Mouse (Mus musculus) liver, embryonic 16.5 days (tissue): ENCODE results near the gene Vsx2. TPM values are rescaled to one million over a fixed set of nuclear protein-coding genes. Genes with fewer than 3 reads are reported as not detected.
"Not testable (repeated sequence)": the region's sequence is repeated elsewhere in the genome, so short reads cannot be mapped to it uniquely, and the experiment has no call there.

Experiments
- ATAC-seq: fragments of 200-750 bp; cut with Nextera tagmentation; 2 replicates; pipeline ENCODE4 v1.8.0; 2017; ENCODE audit warnings: low read depth, mild to moderate bottlenecking, moderate number of reproducible peaks, moderate library complexity
- H3K27ac ChIP-seq: fragments of 300-500 bp; sonication (generic); 2 replicates; pipeline ENCODE4 v1.5.1; 2014; ENCODE audit warnings: mild to moderate bottlenecking, low read length
- H3K27me3 ChIP-seq: fragments of 300-500 bp; sonication (generic); 2 replicates; pipeline ENCODE4 v1.6.1; 2014; ENCODE audit warnings: low read depth, low read length, mixed read lengths; ENCODE audit not compliant: control insufficient read depth, insufficient read depth
- H3K36me3 ChIP-seq: fragments of 300-500 bp; sonication (generic); 2 replicates; pipeline ENCODE4 v1.6.1; 2014; ENCODE audit warnings: mild to moderate bottlenecking; ENCODE audit not compliant: control insufficient read depth, insufficient read depth
- H3K4me1 ChIP-seq: fragments of 300-500 bp; sonication (generic); 2 replicates; pipeline ENCODE4 v1.6.1; 2014; ENCODE audit warnings: low read depth, low read length, mixed read lengths; ENCODE audit not compliant: control insufficient read depth
- H3K4me2 ChIP-seq: fragments of 300-500 bp; sonication (generic); 2 replicates; pipeline ENCODE4 v1.6.1; 2014; ENCODE audit warnings: low read depth, low read length, mixed read lengths
- H3K4me3 ChIP-seq: fragments of 300-500 bp; sonication (generic); 2 replicates; pipeline ENCODE4 v1.5.1; 2014; ENCODE audit warnings: low read depth, mild to moderate bottlenecking, low read length
- H3K9ac ChIP-seq: fragments of 300-500 bp; sonication (generic); 2 replicates; pipeline ENCODE4 v1.6.1; 2014; ENCODE audit warnings: low read depth, low read length
- H3K9me3 ChIP-seq: fragments of 300-500 bp; sonication (generic); replicated peaks from 2 replicates; pipeline ENCODE4 v1.6.1; 2016; ENCODE audit warnings: low read length; ENCODE audit not compliant: control insufficient read depth
- WGBS: fragments of 180-500 bp; shearing (Covaris S2); extraction: QIAGEN DNeasy Blood & Tissue Kit; methylation state at CpG from one replicate; pipeline ENCODE4 v1.1.7; 2014; ENCODE audit not compliant: insufficient replicate concordance; 5-methylcytosine and 5-hydroxymethylcytosine counted together
- polyA plus RNA-seq: library from polyadenylated mRNA; unstranded; fragments of >200 nt; fragmentation: Nextera tagmentation; extraction: Ambion mirVana; gene quantifications from 2 replicates; pipeline ENCODE4 v1.2.1, GENCODE M21; 2015

Gene Vsx2
- polyA plus RNA-seq, 1 experiment from 2014 or later, result not detected

DNA sequence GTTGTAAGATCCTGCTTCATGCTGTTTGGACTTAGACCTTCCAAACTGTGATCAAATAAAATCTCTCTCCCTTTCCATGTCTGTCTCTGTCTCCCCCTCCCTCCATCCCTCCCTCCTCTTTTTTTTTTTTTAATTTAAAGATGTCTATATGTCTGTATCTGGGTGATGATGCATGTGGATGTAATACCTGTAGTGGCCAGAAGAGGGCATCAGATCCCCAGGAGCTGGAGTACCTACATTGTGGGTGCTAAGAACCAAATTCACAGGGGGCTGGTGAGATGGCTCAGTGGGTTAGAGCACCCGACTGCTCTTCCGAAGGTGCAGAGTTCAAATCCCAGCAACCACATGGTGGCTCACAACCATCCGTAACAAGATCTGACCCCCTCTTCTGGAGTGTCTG is 30.0 kb upstream of the Vsx2 start:
- WGBS, result 80% methylated on average over 3 of the region's 3 CpGs
- not testable (repeated sequence) for H3K9ac ChIP-seq, H3K4me3 ChIP-seq, H3K27ac ChIP-seq, H3K4me1 ChIP-seq, H3K4me2 ChIP-seq, H3K27me3 ChIP-seq, ATAC-seq, H3K9me3 ChIP-seq, H3K36me3 ChIP-seq

DNA sequence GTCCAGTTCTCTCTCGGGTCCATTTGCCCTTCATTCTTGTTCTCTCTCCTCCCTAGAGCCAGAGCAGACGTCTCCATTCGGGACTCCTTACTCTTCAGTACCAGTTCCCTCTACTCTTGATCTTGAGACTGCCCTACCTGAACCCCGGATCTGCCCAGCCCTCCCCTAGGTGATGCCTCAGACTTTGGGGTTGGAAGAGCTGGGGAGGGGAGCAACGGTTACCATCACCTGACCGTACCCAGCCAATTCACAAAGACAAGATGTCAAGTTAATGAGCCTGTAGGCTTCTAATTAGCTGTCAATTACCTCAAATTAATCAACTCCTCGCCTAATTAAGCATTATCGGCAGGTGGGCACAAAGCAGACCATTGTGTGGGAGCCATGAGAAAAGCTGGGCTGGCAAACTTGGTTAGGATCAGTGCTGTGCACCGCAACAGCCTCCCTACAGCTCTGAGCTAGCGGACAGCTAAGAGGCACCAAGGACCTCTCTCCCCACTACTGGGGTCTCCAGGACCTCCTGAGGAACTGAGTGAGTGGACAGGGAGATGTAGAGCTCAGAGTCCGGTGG is 28.1 kb upstream of the Vsx2 start:
- no peaks in the 10 kb centered on the region for H3K9me3 ChIP-seq
- no peaks in the 10 kb centered on the region for H3K36me3 ChIP-seq
- WGBS, result 73% methylated on average over 11 of the region's 11 CpGs
- no peak for ATAC-seq
- no peaks in the 10 kb centered on the region for H3K27me3 ChIP-seq
- H3K27ac ChIP-seq, result no peak overlapping the region
- no peaks in the 10 kb centered on the region for H3K4me1 ChIP-seq
- H3K4me2 ChIP-seq, result no peak overlapping the region
- no peak overlapping the region for H3K9ac ChIP-seq
- H3K4me3 ChIP-seq, result no peak overlapping the region

DNA sequence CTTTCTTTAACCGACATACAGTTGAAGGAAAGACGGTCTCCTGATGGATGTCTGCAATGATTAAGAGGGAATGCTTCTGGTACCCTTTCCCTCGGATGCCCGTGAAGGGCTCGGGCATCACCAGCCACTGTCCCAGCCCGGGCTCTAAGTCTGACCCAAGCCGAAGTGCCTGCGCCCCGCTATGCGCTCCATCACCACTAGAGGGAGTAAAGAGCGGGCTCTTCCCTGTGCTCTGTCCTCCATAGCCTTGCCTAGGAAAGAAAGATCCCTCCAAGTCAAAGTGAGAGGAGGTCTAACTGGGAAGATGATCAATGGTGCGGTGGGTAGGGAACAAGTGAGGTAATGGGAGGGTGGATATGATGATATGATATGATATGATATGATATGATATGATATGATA is 23.5 kb upstream of the Vsx2 start:
- Histone ChIP-seq H3K9me3 (no peaks in the 10 kb centered on the region), H3K4me3 (no peak overlapping the region), H3K27ac (no peak overlapping the region), H3K4me2 (no peak overlapping the region), H3K9ac (no peak overlapping the region), H3K4me1 (no peaks in the 10 kb centered on the region), H3K27me3 (no peaks in the 10 kb centered on the region), H3K36me3 (no peaks in the 10 kb centered on the region)
- peak; percentile 35; the same call in 1 of the 2 replicates for ATAC-seq
- WGBS, result 2% methylated on average over 12 of the region's 12 CpGs

DNA sequence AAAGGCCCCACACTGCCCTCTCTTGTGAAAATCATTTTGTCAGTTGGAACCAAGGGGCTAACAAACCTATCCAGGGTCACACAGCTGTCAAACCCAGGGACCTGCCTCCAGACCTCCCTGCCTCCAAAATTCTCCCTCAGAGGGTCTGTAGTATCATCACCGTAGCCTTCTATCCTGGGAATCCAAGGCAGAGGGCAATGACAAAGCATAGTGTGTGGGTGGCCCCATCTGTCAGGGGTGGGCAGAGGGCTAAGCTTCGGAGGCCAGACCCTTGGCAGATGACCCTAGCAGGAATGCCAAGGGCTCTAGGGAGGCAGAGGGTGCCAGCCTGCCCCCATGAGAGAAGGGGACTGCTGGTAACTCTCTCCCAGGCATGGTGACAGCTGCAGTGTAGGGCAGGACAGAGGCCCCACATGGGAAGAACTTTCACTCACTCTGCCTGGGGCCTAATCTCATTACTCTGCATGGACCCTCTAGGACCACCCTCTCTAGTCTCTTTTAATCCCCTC is 22.9 kb upstream of the Vsx2 start:
- H3K4me1 ChIP-seq, result no peaks in the 10 kb centered on the region
- no peak overlapping the region for H3K27ac ChIP-seq
- WGBS, result 58% methylated on average over 2 of the region's 2 CpGs
- H3K9me3 ChIP-seq, result no peaks in the 10 kb centered on the region
- H3K27me3 ChIP-seq, result no peaks in the 10 kb centered on the region
- no peak overlapping the region for H3K9ac ChIP-seq
- no peaks in the 10 kb centered on the region for H3K36me3 ChIP-seq
- no peak overlapping the region for H3K4me2 ChIP-seq
- no peak for ATAC-seq
- no peak overlapping the region for H3K4me3 ChIP-seq

DNA sequence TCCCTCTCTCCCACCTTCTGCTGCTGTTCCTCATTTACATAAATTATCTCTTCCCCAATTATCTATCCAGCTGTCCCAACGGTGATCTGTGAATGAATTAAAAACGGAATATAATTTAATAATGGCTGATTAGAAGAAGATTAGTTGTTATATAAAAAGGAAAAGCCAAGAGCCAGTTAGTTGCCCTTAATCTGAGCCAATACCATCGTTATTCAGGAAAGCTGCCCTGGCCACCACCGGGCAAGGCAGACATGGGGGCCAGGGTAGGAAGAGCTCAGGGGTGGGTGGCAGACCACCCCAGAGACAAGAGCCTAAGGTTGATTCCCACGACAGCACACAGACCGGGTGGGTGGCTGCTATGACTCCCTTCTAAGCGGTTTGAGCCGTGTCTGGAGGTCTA is 21.3 kb upstream of the Vsx2 start:
- H3K9me3 ChIP-seq, result no peaks in the 10 kb centered on the region
- no peaks in the 10 kb centered on the region for H3K4me1 ChIP-seq
- H3K36me3 ChIP-seq, result no peaks in the 10 kb centered on the region
- no peaks in the 10 kb centered on the region for H3K27me3 ChIP-seq
- ATAC-seq, result no peak
- WGBS, result 37% methylated on average over 8 of the region's 8 CpGs
- H3K27ac ChIP-seq, result no peak overlapping the region
- no peak overlapping the region for H3K4me3 ChIP-seq
- H3K4me2 ChIP-seq, result no peak overlapping the region
- no peak overlapping the region for H3K9ac ChIP-seq

DNA sequence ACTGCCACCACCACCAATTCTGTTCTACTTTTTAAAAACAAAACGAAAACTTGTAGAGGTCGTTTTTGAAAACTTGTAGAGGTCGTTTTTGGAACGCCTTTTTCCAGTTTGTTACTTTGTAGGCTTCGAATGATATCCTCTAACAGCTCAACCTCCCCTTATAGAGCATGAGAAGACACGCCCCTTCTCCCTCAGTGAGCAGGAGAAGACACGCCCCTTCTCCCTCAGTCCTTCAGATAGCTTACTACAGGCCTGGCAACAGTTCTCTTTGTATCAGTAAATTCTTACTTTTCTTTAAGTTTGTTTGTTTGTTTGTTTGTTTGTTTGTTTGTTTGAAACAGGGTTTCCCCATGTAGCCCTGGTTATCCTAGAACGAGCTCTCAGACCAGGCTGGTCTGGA is 14.3 kb upstream of the Vsx2 start:
- Histone ChIP-seq H3K27ac (no peak overlapping the region), H3K27me3 (no peaks in the 10 kb centered on the region), H3K9ac (no peak overlapping the region), H3K9me3 (no peaks in the 10 kb centered on the region), H3K4me3 (no peak overlapping the region), H3K36me3 (no peaks in the 10 kb centered on the region), H3K4me1 (no peaks in the 10 kb centered on the region), H3K4me2 (no peak overlapping the region)
- 38% methylated on average over 8 of the region's 8 CpGs for WGBS
- ATAC-seq, result no peak

DNA sequence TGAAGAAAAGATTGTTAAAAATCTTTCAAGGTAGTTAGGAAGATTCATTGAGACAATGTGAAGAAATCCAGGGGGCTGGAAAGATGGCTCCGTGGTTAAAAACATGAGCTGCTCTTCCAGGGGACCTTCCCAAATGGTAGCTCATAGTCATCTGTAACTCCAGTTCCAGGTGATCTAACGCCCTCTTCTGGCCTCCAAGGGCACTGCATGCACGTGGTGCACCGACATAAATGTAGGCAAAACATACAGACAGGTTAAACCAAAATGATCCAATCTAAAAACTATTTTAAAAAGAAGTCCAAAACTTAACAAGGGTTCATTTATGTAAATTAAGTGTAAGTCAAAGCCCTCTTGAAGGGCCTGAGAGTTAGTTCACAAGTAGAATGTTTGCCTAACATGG is 7.0 kb upstream of the Vsx2 start:
- H3K4me2 ChIP-seq, result no peak overlapping the region
- 34% methylated on average over 4 of the region's 4 CpGs for WGBS

DNA sequence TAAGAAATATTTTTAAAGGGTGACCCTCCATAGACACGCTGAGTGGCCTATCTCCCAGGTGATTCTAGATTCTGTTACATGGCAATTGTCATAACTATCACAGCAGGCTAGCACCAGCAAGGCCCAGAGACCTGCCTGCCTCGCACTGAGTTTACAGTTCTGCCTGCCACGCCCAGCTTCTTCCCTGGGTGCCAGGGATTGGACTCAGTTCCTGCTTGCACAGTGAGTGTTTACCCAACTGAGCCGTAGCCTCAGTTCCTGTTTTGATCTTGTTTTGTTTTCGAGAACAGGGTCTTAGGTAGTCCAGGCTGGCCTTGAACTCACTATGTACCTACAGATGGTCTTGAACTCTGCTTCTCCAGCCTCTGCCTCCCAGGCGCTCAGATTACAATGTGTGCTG is 2.0 kb upstream of the Vsx2 start:
- peaks cover 56% of the 10 kb centered on the region for H3K27me3 ChIP-seq

More for the DNA sequence above, 7.0 kb upstream of the Vsx2 start:
- ATAC-seq, result no peak
- H3K4me3 ChIP-seq, result no peak overlapping the region
- no peak overlapping the region for H3K9ac ChIP-seq
- H3K9me3 ChIP-seq, result no peaks in the 10 kb centered on the region
- H3K27me3 ChIP-seq, result peaks cover 6% of the 10 kb centered on the region; the same call in 1 of the 2 replicates
- H3K27ac ChIP-seq, result no peak overlapping the region
- no peaks in the 10 kb centered on the region for H3K36me3 ChIP-seq
- no peaks in the 10 kb centered on the region for H3K4me1 ChIP-seq

DNA sequence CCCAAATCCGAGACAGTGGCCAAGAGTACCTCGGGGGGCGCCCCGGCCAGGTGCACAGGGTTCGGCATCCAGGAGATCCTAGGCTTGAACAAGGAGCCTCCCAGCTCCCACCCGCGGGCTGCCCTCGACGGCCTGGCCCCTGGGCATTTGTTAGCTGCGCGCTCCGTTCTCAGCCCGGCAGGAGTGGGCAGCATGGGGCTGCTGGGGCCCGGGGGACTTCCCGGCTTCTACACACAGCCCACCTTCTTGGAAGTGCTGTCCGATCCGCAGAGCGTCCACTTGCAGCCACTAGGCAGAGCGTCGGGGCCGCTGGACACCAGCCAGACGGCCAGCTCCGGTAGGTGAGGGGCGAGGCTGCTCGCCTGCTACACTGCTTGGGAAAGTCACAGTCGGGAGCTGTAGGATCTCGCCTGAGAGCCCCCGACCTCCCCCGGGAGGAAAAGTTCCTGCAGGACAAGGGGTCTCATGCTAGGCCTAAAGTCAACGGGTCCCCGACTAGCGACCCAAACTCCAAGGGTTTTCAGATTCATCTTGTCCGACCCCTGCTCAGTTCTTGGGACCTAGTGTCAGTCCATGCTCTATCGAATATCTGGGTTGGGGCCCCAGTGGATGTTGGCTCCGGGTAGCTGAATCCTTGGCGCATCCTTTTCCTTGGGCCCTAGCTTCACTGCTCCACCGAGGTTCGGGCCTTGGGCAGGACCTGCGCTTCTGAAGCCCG is 573 bp downstream of the Vsx2 start:
- no peaks in the 10 kb centered on the region for H3K9me3 ChIP-seq
- H3K27ac ChIP-seq, result no peak overlapping the region
- no peak for ATAC-seq
- H3K9ac ChIP-seq, result no peak overlapping the region
- no peaks in the 10 kb centered on the region for H3K36me3 ChIP-seq
- H3K4me2 ChIP-seq, result no peak overlapping the region
- peaks cover 74% of the 10 kb centered on the region for H3K27me3 ChIP-seq
- no peaks in the 10 kb centered on the region for H3K4me1 ChIP-seq
- no peak overlapping the region for H3K4me3 ChIP-seq
- 4% methylated on average over 40 of the region's 40 CpGs for WGBS

More for the DNA sequence above, 2.0 kb upstream of the Vsx2 start:
- Histone ChIP-seq H3K9me3 (no peaks in the 10 kb centered on the region), H3K9ac (no peak overlapping the region), H3K4me3 (no peak overlapping the region), H3K4me1 (no peaks in the 10 kb centered on the region), H3K4me2 (no peak overlapping the region), H3K27ac (no peak overlapping the region), H3K36me3 (no peaks in the 10 kb centered on the region)
- ATAC-seq, result no peak
- WGBS, result 42% methylated on average over 6 of the region's 6 CpGs
